Mouse (Mus musculus) c-Kit-positive CD71-positive TER-119-negative erythroid progenitor cells, embryonic 14.5 days (primary cell): ENCODE measurements around the gene Zfp503.

ENCODE experiments used
- DNase-seq: peaks from one replicate; pipeline ENCODE4 v3.0.0-alpha.2; 2013; ENCODE audit warnings: low read depth

Gene Zfp503

GRCm38 (mm10) chr14:21989291-21989913 lies at the start of gene Zfp503:
TSS of gene Zfp503 (minus strand) at chr14:21989601.
- DNase-seq: no peak

- no peak for DNase-seq
Measured at GRCm38 (mm10) chr14:22037498-22038131, 48.2 kb upstream of the Zfp503 start.

- no peak for DNase-seq
Measured at GRCm38 (mm10) chr14:22036802-22037497, 47.5 kb upstream of the Zfp503 start.

- no peak for DNase-seq
Measured at GRCm38 (mm10) chr14:22036338-22036737, 46.9 kb upstream of the Zfp503 start.

- DNase-seq: no peak
Measured at GRCm38 (mm10) chr14:22035900-22036299, 46.5 kb upstream of the Zfp503 start.

GRCm38 (mm10) chr14:22023533-22023932 lies 34.1 kb upstream of the Zfp503 start:
- DNase-seq: no peak

GRCm38 (mm10) chr14:22020885-22021284 lies 31.5 kb upstream of the Zfp503 start:
- no peak for DNase-seq

- DNase-seq: no peak
Measured at GRCm38 (mm10) chr14:22019949-22020845, 30.8 kb upstream of the Zfp503 start.

GRCm38 (mm10) chr14:22019252-22019948 lies 30.0 kb upstream of the Zfp503 start, which contains the start of gene Lrmda:
TSS of gene Lrmda (plus strand) at chr14:22019712.
- no peak for DNase-seq

GRCm38 (mm10) chr14:22017011-22017410 lies 27.6 kb upstream of the Zfp503 start:
- DNase-seq: no peak

- no peak for DNase-seq
Measured at GRCm38 (mm10) chr14:22014781-22015180, 25.4 kb upstream of the Zfp503 start.

GRCm38 (mm10) chr14:22014315-22014714 lies 24.9 kb upstream of the Zfp503 start:
- DNase-seq: no peak

- no peak for DNase-seq
Measured at GRCm38 (mm10) chr14:22007006-22007405, 17.6 kb upstream of the Zfp503 start.

GRCm38 (mm10) chr14:22004943-22005342 lies 15.5 kb upstream of the Zfp503 start:
- no peak for DNase-seq

GRCm38 (mm10) chr14:22003631-22004030 lies 14.2 kb upstream of the Zfp503 start:
- no peak for DNase-seq

- DNase-seq: no peak
Measured at GRCm38 (mm10) chr14:22003231-22003630, 13.8 kb upstream of the Zfp503 start.

- DNase-seq: no peak
Measured at GRCm38 (mm10) chr14:21999588-21999987, 10.2 kb upstream of the Zfp503 start.

GRCm38 (mm10) chr14:21995031-21995754 lies 5.8 kb upstream of the Zfp503 start:
- no peak for DNase-seq

GRCm38 (mm10) chr14:21994061-21994990 lies 4.9 kb upstream of the Zfp503 start:
- DNase-seq: no peak
